Mouse (Mus musculus): ENCODE results near the gene Map2.

The Map2 gene

DNA sequence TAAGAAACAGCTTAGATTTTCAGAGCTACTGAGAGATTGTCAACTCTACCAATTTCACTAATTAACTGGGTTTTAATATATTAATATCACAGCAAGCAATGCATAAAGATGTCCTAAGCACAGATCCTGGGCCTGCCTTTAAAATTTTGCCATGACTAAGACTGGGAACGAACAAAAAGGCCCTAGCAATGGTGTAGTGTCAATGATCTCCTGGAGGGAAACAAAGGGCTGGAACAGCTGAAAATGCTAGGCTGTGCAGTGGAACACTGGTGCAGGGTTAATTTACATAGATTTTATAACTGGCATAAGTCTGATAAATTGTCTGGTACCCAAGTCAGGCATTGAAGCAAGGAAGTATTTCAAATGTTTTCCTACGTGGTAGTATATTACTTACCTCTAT, 220.8 kb downstream of the Map2 start:
- no peak for DNase-seq

DNA sequence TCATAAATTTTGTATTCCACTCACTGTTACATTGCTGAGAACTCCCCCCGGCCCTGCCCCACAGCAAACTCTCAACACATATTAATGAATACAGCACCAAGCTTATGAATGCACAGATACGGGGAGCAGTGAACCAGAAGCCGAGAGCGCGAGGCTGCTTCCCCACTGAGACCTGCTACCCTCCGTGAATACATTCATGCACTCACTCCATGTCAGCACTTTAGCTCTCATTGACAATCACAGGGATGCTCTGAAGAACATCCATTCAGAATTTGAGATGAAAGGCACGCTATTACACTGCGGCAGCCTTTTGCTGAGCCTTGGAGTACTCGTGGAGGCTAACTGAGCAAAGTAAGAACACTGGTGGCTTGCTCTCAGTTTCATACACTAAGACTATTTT, 226.8 kb downstream of the Map2 start:
- DNase-seq = no peak

DNA sequence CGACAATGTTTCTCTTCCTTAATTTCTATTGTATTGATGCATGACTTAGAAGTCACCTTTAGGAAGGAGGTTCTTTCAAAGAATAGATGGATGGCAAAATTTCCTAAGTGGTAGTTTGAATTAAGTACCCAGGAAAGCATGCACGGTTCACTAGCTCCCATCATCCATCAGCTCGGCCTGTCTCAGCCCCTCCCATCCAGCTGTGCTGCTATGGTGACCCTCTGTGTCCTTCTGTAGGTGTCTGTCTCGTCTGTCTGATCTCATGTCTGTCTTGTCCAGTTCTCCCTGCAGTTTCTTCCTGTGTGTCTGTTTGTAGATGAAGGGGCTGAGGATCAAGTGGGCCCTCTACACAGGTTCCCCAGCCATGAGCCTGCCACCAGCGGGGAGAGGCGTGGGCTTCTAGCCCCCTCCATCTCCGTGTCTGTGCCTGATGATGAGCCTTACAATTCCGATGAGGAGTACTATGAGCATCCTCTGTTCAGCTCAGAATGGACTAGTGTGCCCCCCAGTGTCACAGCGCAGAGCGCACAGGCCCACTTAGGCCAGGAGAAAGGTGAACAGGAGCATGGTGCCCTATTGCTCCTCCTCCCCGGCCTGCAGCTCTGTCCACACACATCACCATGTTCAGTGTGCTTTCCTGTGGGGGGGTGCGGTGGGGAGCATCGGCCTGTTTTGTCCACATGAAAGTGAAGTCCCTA, 232.3 kb downstream of the Map2 start:
- no peak for DNase-seq

DNA sequence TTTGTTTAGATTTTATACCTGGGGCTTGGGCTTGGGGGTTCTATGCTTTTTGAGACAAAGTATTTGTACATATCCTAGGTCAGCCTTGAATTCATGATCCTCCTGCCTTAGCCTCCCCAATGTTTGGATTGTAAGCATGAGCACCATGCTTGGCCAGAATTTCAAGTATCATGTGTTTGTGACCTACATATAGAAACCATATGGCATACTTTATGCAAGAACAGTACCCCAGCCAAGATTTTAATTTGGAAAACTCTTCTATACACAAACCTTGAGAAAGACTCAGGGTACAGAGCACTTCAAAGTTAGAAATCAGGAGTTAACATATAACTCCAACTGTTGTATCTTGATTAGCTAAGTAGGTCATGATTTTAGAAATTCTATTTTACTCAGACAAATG, 243.3 kb downstream of the Map2 start:
- no peak for DNase-seq

DNA sequence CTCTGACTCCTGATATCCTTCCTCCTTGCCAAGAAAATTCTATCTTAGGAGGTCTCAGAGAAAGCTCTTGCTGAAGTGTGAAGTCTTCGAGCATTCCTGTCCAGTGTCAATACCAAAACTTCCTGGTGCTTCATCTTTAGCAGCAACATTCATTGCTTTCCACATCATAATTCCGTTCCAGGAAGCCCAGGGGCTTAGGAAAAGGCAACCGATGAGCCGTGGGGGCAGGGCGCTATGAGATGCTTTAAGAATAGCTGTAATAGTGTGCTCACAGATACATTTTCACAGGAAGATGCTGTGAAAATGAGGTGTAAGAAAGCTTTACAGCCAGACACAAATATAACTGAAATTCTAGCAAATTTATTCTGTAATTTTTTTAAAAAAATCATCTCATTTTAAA, 251.0 kb downstream of the Map2 start:
- no peak for DNase-seq

DNA sequence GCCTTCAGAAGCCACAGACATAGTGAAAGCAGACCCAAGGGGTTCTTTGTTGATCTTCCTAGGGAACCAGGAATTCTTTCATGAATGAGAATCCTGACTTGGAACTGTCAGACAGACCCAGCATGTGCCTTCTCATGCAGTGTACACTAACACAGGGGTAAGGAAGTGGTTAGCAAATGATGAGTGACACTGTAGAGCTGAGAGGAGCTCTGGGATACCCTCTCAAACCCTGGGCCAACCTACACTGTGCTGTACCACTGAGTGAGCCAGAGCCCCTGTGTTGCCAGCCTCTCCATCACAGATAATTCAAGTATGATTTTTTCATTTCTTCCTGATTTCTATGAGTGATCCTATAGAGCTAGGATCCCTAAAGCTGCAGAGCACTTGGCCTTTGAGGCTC, 255.9 kb downstream of the Map2 start:
- DNase-seq = no peak

DNA sequence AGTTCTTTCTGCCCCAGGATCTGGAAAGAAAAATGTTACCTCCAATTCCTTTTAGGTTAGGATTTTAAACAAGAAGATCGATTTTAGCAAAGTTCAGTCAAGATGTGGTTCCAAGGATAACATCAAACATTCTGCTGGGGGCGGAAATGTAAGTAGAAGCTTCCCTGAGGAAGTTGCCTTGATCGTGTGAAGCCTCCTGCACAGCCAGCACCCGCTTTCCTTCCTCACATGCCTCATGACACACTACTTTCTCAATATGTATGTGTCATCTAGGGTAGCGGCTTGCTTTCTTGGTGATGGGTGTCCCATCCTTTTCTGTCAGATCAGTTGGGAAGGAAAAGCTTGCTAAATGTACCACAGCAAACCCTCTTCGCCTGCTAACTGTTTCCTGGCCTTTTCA, 256.4 kb downstream of the Map2 start:
- no peak for DNase-seq

DNA sequence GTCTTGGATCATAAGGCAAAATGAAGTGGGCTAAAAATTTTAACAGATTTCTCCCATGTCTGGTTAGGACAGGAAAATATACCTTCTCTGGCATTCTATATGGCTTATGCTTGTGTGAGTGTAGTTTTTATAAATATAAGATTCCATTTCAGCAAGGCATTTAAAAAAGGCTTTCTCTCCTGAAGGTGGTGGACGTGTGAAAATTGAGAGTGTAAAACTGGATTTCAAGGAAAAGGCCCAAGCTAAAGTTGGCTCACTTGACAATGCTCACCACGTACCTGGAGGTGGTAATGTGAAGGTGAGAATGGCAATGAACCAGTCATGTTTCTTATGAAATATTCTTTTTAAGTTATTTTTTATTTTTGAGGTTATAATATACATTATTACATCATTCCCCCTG, 263.0 kb downstream of the Map2 start:
- no peak for DNase-seq

DNA sequence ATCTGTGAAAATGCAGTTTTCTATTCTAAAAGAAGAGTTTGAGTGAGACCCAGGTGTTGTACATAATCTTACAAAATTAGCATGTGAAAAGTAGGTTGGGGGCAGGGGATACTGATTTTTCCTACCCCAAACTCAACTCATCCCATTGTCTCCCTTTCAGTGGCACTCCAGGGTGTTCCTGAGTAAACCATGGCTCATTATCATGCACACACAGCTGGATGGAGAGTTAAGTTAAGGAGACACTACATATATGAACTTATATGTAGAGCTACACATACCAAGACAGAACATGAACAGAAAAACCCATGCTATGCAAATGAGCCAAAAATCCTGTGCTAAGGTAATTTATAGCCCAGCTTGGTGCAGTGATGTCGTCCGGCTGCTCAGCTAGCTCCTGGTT, 267.8 kb downstream of the Map2 start:
- no peak for DNase-seq

DNA sequence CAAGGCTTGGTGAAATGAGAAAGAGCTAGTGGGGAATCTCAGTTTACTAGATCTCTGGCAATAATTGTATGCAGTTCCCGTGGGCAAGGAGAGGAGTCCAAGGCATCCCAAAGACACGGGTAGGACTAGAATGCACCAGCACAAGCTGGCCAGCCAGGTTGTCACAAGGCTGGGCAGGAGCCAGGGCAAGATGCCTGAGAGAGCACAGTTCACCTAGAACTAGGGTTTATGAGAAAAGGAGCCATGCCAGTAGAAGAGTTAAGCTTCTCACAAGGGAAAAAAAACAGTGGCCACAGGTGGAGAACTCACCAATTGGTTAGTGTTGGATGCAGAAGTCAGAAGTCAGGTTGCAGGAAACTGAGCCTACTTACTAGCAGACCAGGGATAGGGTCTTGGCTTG, 274.4 kb downstream of the Map2 start:
- no peak for DNase-seq

DNA sequence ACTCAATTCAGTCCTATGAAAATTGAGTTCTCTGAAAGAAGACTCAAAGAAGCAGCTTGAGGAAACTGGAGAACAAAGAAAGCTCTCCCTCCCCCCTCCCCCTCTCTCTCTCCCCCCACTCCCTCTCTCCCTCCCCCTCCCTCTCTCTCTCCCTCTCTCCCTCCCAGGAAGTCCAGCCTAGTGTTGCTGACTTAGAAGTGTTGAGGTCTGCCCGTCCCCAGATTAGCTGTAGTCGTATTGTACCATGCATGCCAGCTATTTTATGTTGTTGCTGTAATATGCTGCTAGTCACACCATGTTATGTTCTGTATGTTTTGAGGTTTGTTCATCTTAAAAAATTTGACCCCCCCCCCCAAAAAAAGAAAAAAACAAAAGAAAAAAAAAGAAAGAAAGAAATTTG, 281.5 kb downstream of the Map2 start:
- DNase-seq = no peak

DNA sequence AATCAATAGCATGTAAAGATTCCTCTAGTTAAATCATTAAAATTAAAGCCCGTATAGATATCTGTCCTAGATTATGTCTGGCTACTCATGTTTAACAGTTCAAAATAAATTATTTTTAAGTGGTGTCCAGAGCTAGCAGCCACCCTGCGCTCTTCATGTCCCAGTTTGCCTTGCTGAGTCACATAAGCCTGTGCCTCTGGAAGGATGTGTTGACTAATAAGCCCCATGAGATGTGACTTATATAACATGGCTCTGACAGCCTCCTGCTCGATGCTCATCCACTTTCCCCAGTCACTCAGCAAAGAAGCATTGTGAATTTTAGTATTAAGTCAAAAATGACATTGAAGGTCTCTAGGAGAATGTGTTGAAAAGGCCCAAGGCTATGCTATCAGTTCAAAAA, 282.7 kb downstream of the Map2 start:
- no peak for DNase-seq

DNA sequence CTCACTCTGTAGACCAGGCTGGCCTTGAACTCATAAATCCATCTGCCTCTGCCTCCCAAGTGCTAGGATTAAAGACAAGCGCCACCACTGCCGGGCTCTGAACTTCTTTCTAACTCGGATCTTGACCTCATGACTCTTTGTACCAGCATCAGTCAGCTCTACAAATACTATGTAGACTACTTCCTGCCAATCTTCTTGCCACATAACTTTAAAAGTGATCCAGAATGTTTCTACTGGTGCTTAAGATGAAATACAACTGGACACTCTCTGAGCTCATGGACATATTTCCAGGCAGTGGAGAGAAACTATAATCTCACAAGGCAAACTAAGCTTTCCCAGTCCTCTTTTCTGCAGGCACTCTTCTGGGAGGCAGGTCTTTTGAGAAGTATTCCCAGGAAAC, 284.3 kb downstream of the Map2 start:
- no peak for DNase-seq

DNA sequence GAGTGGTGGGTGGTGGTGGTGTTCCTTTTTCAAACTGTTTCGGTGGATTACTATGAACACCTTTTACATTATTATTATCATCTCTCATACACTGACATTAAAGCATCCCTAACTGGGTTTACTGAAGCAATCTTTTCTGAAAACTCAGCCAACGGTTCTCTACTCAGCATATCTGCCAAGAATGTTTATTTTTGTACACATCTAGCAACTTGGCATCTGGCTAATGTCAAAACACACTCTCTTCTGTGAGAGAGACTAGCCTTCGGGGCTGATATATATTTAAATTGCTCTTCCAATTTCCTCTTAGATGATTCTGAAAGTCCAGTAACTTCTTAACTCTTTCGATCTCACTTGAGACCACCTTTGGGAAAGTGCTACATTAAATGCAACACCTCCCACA, 285.8 kb downstream of the Map2 start:
- no peak for DNase-seq

DNA sequence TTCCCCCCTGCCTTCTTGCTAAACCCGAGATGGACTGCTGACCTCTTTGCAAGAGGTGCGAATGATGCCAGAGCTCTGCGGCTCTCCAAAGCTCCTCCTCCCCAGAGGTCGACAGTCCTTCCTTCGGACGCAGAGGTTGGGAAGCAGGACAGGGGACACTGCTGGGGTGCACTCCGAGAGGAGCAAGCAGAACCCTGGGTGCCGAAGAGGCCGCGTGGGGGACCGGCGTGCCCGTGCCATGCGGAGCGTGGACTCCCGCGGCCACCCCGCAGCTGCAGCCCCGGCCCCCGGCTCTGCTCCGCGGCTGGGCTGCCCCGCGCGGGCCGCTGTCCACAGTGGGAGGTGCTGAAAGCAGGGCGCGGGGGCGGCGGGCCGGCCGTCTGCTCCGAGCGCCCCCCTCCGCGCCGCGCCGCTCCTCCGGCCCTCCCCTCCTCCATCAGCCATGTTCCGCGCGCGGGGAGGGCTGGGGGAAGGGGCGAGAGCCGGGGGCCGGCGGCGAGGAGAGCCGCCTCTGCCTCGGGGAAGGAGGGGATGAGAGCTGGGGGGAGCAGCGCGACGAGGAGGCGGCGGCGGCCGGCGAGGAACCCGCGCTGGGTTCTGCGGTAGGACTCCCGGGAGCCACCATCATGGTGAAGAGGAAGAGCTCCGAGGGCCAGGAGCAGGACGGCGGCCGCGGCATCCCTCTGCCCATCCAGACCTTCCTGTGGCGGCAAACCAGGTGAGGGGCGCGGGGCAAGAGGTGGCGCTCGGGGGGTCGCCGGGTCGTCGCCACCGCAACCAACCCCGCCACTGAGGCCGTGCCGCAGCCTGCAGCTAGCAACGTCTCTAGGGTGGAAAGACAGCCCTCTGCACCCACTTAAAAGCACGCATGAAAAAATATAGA, 293.0 kb downstream of the Map2 start, which contains the start of gene Unc80:
Gene Unc80, plus strand, starts transcription at position 547 of the 883 bp plus-strand sequence.
- peak; percentile 58 for DNase-seq

DNA sequence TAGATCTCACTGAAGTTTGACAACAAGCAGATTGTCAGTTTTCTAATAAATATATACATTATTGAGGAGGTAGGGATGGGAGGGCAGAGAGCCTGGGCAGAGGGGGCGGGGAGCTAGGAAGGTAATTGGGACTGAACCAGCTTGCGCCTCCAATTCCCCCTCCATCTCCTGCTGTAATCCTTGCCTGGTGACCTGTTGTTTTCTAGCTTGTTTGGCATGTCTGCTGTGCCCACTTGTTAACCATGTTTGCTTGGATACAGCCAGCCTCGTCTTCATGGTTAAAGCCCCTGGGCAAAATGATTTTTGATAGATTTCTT, 293.6 kb downstream of the Map2 start:
- DNase-seq = no peak

DNA sequence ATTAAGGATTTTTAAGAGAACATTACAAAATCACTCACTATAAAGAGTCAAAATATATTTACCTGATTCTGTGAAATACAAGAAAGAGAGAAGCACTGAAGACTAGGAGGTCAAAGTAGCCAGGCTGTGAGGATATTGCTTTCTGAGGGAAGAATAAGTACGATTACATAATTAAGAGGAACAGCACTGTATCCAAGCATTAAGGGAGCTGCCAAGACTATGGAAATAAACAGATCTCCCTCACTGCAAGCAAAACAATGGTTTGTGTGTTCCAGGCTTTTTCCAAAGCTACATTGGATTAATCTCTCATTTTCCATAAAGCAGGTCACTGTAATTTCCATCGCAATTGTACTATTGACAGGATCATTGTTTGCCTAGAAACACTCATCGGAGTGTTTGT, 307.7 kb downstream of the Map2 start:
- no peak for DNase-seq
